Mouse (Mus musculus) liver, adult 2 months (tissue): ENCODE results near the gene Tarbp1. TPM values are rescaled to one million over a fixed set of nuclear protein-coding genes. Genes with fewer than 3 reads are reported as not detected.

Experiments used
- DNase-seq: peaks from one replicate; pipeline ENCODE4 v3.0.0-alpha.2; 2011; ENCODE audit warnings: low read depth, low spot score; ENCODE audit errors: extremely low read depth
- H3K27ac ChIP-seq: fragments of 200-500 bp; replicated peaks from 2 replicates; pipeline ENCODE4 v1.5.1; 2012; ENCODE audit warnings: low read depth, mild to moderate bottlenecking, control low read depth, inconsistent platforms, low read length; ENCODE audit not compliant: insufficient read depth
- H3K27me3 ChIP-seq: fragments of 200-500 bp; 2 replicates; pipeline ENCODE4 v1.6.1; 2012; ENCODE audit warnings: mild to moderate bottlenecking, moderate library complexity, low read length, inconsistent platforms; ENCODE audit not compliant: control insufficient read depth, insufficient read depth
- H3K36me3 ChIP-seq: fragments of 200-500 bp; 2 replicates; pipeline ENCODE4 v1.6.1; 2012; ENCODE audit warnings: low read length, inconsistent platforms; ENCODE audit not compliant: control insufficient read depth, insufficient read depth
- H3K4me1 ChIP-seq: fragments of 200-500 bp; 2 replicates; pipeline ENCODE4 v1.6.1; 2011; ENCODE audit warnings: low read length; ENCODE audit not compliant: control insufficient read depth, insufficient read depth
- H3K4me3 ChIP-seq: fragments of 200-500 bp; 2 replicates; pipeline ENCODE4 v1.5.1; 2011; ENCODE audit warnings: low read depth, mild to moderate bottlenecking, control low read depth, low read length, moderate library complexity; ENCODE audit not compliant: insufficient read depth
- H3K79me2 ChIP-seq: fragments of 200-500 bp; 2 replicates; pipeline ENCODE4 v1.6.1; 2012; ENCODE audit warnings: inconsistent platforms, mild to moderate bottlenecking, low read length, moderate library complexity; ENCODE audit not compliant: control insufficient read depth, insufficient read depth
- H3K9ac ChIP-seq: fragments of 200-500 bp; 2 replicates; pipeline ENCODE4 v1.6.1; 2012; ENCODE audit warnings: low read depth, mild to moderate bottlenecking, control low read depth, inconsistent platforms, low read length
- CTCF ChIP-seq: fragments of 200-500 bp; IDR thresholded peaks from 2 replicates; pipeline ENCODE4 v1.5.1; 2011; ENCODE audit warnings: low read depth, low read length, control low read depth
- POLR2A ChIP-seq: fragments of 200-500 bp; IDR thresholded peaks from 2 replicates; pipeline ENCODE4 v1.6.1; 2011; ENCODE audit warnings: low read length, control low read depth; ENCODE audit not compliant: insufficient read depth; ENCODE audit errors: extremely low read depth
- WGBS: fragments of 180-500 bp; shearing (Covaris S2); methylation state at CpG from one replicate; pipeline ENCODE4 v1.1.7; 2018; 5-methylcytosine and 5-hydroxymethylcytosine counted together
- polyA plus RNA-seq: library from polyadenylated mRNA; depleted of rRNA; stranded (reverse); fragments of >200 nt; gene quantifications from 2 replicates; pipeline ENCODE4 v1.2.3, GENCODE M21; 2012
- total RNA-seq: library from RNA; depleted of rRNA; stranded (reverse); fragments of >200 nt; gene quantifications from 2 replicates; pipeline ENCODE4 v1.2.3, GENCODE M21; 2014

The Tarbp1 gene
- total and polyA plus RNA-seq, 2 experiments: 2.4 to 2.8 TPM

DNA sequence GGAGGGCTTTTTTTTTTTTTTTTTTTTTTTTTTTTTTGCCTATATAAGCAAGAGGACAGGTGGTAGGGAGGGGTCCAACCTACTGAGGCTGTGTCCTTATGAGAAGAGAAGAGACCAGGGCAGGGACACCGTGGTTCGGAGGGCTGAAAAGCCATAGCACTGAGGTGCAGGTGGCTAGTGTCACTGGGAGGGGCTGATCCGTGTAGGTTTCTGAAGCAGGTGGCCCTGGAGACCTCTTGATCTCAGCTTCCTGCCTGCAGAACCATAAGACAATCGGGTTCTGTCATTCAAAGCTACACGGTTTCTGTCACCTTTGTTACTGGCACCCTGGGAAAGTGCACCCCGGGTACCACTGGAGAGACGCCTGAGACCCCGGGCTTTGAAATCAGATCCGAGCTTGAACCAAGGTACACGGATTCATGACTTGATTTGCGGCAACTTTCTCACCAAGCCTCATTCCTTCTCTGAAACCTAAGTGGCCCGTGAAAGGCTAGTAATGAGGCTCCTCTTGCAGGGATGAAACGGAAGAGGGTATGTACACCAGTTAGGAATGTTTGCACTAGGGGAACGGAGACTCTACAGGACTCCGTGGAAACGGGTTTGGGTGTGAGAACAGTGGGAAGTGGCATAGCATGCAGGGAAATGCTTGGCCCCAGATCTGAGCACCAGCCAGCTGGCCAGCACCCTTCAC, 29.8 kb upstream of the Tarbp1 start:
- Histone ChIP-seq H3K4me3 (no peak overlapping the region), H3K27me3 (no peaks in the 10 kb centered on the region), H3K79me2 (no peaks in the 10 kb centered on the region), H3K4me1 (no peaks in the 10 kb centered on the region), H3K9ac (no peak overlapping the region), H3K27ac (no peak overlapping the region), H3K36me3 (no peaks in the 10 kb centered on the region)
- no peak for TF ChIP-seq CTCF
- no peak for TF ChIP-seq POLR2A
- no peak for DNase-seq
- WGBS: 87% methylated on average over 16 of the region's 16 CpGs

DNA sequence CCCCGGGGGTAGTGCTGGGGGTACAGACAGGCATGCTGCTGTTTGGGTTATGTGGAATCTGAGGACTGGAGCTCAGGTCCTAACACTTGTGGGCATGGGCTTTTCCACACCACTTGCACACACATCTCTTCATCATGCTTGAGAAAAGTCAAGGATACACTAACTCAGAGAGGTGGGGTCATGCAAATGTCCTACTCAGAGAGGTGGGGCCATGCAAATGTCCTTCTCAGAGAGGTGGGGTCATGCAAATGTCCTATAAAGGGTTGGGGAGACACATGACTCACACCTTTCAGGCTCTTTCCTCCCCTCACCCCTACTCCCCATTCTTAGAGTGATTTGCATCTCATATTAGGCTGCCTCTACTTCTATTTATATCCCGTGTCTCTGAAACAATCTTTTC, 27.9 kb upstream of the Tarbp1 start:
- no peaks in the 10 kb centered on the region for H3K27me3 ChIP-seq
- no peak overlapping the region for H3K27ac ChIP-seq
- H3K36me3 ChIP-seq: no peaks in the 10 kb centered on the region
- peaks cover 4% of the 10 kb centered on the region for H3K4me1 ChIP-seq
- no peaks in the 10 kb centered on the region for H3K79me2 ChIP-seq
- no peak overlapping the region for H3K4me3 ChIP-seq
- DNase-seq: peak; percentile 17
- no peak for TF ChIP-seq CTCF
- TF ChIP-seq POLR2A: no peak
- WGBS: 71% methylated on average over 2 of the region's 2 CpGs
- no peak overlapping the region for H3K9ac ChIP-seq

DNA sequence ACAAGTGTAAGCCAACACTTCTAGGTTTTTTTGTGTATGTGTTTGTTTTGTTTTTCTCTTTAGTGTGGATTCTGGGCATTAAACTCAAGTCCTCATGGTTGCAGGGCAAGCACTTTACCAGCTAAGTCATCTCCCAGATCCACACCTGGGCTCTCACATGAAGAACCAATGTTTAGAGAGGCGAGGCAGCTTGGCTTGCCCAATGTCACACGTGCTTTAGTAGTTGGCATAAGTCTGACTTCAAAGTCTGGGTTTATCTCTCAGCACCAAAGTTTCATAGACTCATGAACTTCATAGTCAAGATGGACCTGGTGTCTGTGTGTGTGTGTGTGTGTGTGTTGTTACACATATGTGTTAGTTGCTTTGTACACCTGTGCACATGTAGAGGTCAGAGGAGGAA, 24.5 kb upstream of the Tarbp1 start:
- no peak overlapping the region for H3K4me3 ChIP-seq
- no peak overlapping the region for H3K9ac ChIP-seq
- peak; percentile 61 for DNase-seq
- H3K36me3 ChIP-seq: no peaks in the 10 kb centered on the region
- H3K4me1 ChIP-seq: peaks cover 8% of the 10 kb centered on the region
- no peaks in the 10 kb centered on the region for H3K79me2 ChIP-seq
- WGBS: 68% methylated on average over 2 of the region's 2 CpGs
- no peak for TF ChIP-seq CTCF
- no peak for TF ChIP-seq POLR2A
- no peak overlapping the region for H3K27ac ChIP-seq
- no peaks in the 10 kb centered on the region for H3K27me3 ChIP-seq

DNA sequence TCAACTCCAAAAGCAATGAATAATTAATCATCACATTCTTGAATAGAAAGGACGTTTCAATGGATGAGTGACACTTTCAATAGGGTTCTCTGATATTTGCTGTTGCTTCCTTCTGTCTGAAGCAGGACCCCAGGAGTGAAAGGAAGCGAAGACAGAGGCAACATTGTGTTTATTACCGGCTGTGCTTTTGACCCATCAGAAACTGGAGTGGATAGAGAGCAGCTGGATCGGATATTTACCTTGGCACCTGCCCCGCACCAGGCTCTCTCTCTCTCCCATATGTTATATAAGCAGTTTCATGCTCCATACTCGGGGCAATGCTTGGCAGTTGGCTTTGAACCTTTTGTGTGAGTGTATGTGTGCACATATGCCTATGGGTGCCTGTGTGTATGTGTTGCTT, 23.6 kb upstream of the Tarbp1 start:
- peak; percentile 52 for DNase-seq
- Histone ChIP-seq H3K27me3 (no peaks in the 10 kb centered on the region), H3K79me2 (no peaks in the 10 kb centered on the region), H3K4me1 (peaks cover 9% of the 10 kb centered on the region), H3K36me3 (no peaks in the 10 kb centered on the region), H3K9ac (no peak overlapping the region), H3K27ac (no peak overlapping the region), H3K4me3 (no peak overlapping the region)
- WGBS: 21% methylated on average over 6 of the region's 6 CpGs
- TF ChIP-seq CTCF (no peak), POLR2A (no peak)

DNA sequence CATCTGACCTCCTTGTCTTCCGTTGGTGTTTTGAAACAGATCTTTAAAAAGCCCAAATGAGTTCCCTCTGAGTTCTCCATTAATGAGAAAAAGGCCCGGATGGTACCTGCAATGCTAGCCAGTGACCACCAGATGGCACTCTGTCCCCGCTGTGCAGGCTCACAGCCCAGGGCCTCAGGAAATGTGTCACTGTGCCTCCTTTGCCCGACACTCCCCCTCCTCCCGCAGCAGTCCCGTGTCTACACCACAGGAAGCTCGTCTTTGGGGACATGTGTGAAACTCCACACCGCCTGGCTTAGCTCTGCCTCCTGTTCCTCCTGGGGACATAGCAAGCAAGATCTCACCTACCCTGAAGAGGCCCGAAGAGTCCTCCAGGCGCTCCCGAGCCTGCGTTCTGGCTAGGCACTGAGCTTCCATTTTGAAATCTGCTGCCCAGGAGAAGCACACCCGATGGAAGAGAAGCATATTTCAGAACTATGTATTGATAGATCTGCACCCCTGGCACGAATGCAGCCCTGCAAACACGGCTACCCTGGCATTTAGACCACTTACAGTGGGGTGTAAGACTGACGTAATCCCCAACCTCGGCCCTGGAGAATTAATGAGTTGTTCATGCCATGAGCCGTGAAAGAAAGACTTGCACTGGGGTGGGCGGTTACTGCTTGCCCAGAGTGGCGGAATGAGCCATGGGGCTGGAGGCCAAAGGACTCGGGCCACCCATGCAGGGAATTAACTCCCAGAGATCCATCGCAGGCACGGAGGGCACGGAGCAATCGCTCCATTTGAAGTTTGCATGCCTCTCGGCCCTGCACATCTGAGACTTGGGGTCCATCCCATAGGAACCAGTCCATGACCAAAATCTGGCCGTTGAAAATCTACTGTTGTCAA, 22.9 kb upstream of the Tarbp1 start:
- Histone ChIP-seq H3K4me3 (peak overlapping the region; percentile 8), H3K79me2 (no peaks in the 10 kb centered on the region), H3K27me3 (no peaks in the 10 kb centered on the region), H3K27ac (peak overlapping the region; percentile 67), H3K4me1 (peaks cover 9% of the 10 kb centered on the region), H3K9ac (peak overlapping the region; percentile 61), H3K36me3 (no peaks in the 10 kb centered on the region)
- 36% methylated on average over 27 of the region's 27 CpGs for WGBS
- TF ChIP-seq POLR2A (0 out of 2 replicates have a peak, but pooled peaks have one; percentile 9), CTCF (peak; percentile 99)
- DNase-seq: peak; percentile 75

DNA sequence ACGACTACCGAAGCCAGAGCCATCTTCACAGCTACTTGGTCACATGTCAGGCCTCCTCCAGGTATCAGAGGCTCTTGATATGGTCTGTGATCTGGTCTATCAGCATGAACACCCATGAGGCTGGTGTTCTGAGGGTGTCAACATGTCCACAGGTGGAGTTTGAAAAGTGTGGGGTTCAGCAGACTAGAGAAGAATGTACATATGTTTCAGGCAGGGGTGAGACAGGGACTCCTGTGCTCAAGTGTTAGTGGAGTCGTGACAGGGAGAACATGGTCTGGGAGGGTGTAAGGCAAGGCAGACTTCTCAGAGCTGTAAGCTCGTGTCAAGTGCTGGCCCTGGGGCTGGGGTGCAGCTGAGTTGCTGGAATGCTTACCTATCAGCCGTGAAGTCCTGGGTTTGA, 22.1 kb upstream of the Tarbp1 start:
- Histone ChIP-seq H3K9ac (no peak overlapping the region), H3K27me3 (no peaks in the 10 kb centered on the region), H3K36me3 (no peaks in the 10 kb centered on the region), H3K4me1 (peaks cover 9% of the 10 kb centered on the region), H3K4me3 (no peak overlapping the region), H3K79me2 (no peaks in the 10 kb centered on the region), H3K27ac (no peak overlapping the region)
- 88% methylated on average over 5 of the region's 5 CpGs for WGBS
- DNase-seq: no peak
- TF ChIP-seq CTCF: no peak
- no peak for TF ChIP-seq POLR2A
